Mouse (Mus musculus) forebrain, embryonic 13.5 days (tissue): ENCODE results near the gene Nipal1. TPM values are rescaled to one million over a fixed set of nuclear protein-coding genes. Genes with fewer than 3 reads are reported as not detected.
A peak's percentile ranks its signal among the peaks of the same experiment; 100 is the strongest.

Source experiments
- ATAC-seq: fragments of 200-750 bp; cut with Nextera tagmentation; 2 replicates; pipeline ENCODE4 v1.8.0; 2017
- H3K27ac ChIP-seq: fragments of 300-500 bp; sonication (generic); 2 replicates; pipeline ENCODE4 v1.5.1; 2015; ENCODE audit warnings: inconsistent platforms, mild to moderate bottlenecking, moderate library complexity
- H3K27me3 ChIP-seq: fragments of 300-500 bp; sonication (generic); 2 replicates; pipeline ENCODE4 v1.6.1; 2015; ENCODE audit warnings: mild to moderate bottlenecking, inconsistent platforms
- H3K36me3 ChIP-seq: fragments of 300-500 bp; sonication (generic); 2 replicates; pipeline ENCODE4 v1.6.1; 2015; ENCODE audit warnings: mild to moderate bottlenecking, inconsistent platforms; ENCODE audit not compliant: poor library complexity, severe bottlenecking
- H3K4me1 ChIP-seq: fragments of 300-500 bp; sonication (generic); 2 replicates; pipeline ENCODE4 v1.6.1; 2015; ENCODE audit warnings: inconsistent platforms
- H3K4me2 ChIP-seq: fragments of 300-500 bp; sonication (generic); 2 replicates; pipeline ENCODE4 v1.6.1; 2015; ENCODE audit warnings: inconsistent platforms, mild to moderate bottlenecking, moderate library complexity
- H3K4me3 ChIP-seq: fragments of 300-500 bp; sonication (generic); 2 replicates; pipeline ENCODE4 v1.5.1; 2015; ENCODE audit warnings: mild to moderate bottlenecking, inconsistent platforms
- H3K9ac ChIP-seq: fragments of 300-500 bp; sonication (generic); 2 replicates; pipeline ENCODE4 v1.6.1; 2015; ENCODE audit warnings: mild to moderate bottlenecking, inconsistent platforms
- H3K9me3 ChIP-seq: fragments of 300-500 bp; sonication (generic); replicated peaks from 2 replicates; pipeline ENCODE4 v1.6.1; 2016; ENCODE audit warnings: inconsistent platforms
- WGBS: fragments of 180-500 bp; shearing (Covaris S2); methylation state at CpG from one replicate; pipeline ENCODE4 v1.1.7; 2015; 5-methylcytosine and 5-hydroxymethylcytosine counted together
- polyA plus RNA-seq: library from polyadenylated mRNA; unstranded; fragments of >200 nt; fragmentation: Nextera tagmentation; extraction: Ambion mirVana; gene quantifications from 2 replicates; pipeline ENCODE4 v1.2.1, GENCODE M21; 2015

Nipal1 gene
- polyA plus RNA-seq, 1 experiment from 2014 or later = 0.36 TPM

DNA sequence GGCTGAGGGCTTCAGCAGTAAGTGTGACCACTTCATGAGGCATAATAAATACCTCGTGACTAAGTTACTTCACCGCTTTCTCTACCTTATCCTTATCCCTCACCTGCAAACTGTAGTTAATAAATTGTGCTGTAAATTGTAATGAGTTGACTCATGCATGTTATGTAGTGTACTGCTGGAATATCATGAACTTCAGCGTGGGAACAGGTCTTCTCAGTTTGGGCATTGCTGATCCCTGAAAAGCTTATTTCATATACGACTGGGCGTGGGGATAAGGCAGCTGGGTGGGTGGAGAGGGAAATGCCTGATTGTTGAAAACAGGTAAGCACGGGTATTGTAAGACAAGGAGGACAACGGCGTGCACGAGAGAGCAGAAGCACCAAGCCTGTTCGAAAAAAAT lies 599 bp upstream of the Nipal1 start:
- Histone ChIP-seq H3K9ac (0 out of 2 replicates have a peak overlapping the region, but pooled peaks have one; percentile 49), H3K27ac (no peak overlapping the region), H3K4me2 (peak overlapping the region; percentile 89), H3K36me3 (no peaks in the 10 kb centered on the region), H3K4me3 (peak overlapping the region; percentile 52), H3K4me1 (peaks cover 11% of the 10 kb centered on the region; the same call in 1 of the 2 replicates), H3K9me3 (no peaks in the 10 kb centered on the region), H3K27me3 (peaks cover 54% of the 10 kb centered on the region)
- WGBS = 26% methylated on average over 10 of the region's 10 CpGs
- ATAC-seq = no peak

GRCm38 (mm10) chr5:72647958-72648595 lies 482 bp downstream of the Nipal1 start:
- peak; percentile 69 for ATAC-seq
- WGBS = 8% methylated on average over 18 of the region's 18 CpGs
- H3K9ac ChIP-seq = peak overlapping the region; percentile 56; the same call in 1 of the 2 replicates
- no peaks in the 10 kb centered on the region for H3K9me3 ChIP-seq
- peak overlapping the region; percentile 89 for H3K4me2 ChIP-seq
- no peak overlapping the region for H3K27ac ChIP-seq
- peaks cover 54% of the 10 kb centered on the region for H3K27me3 ChIP-seq
- peak overlapping the region; percentile 52 for H3K4me3 ChIP-seq
- no peaks in the 10 kb centered on the region for H3K36me3 ChIP-seq
- peaks cover 11% of the 10 kb centered on the region; the same call in 1 of the 2 replicates for H3K4me1 ChIP-seq

GRCm38 (mm10) chr5:72648987-72649735 lies 1.6 kb downstream of the Nipal1 start:
- Histone ChIP-seq H3K36me3 (no peaks in the 10 kb centered on the region), H3K9ac (no peak overlapping the region), H3K4me1 (peaks cover 13% of the 10 kb centered on the region; the same call in 1 of the 2 replicates), H3K9me3 (no peaks in the 10 kb centered on the region), H3K4me2 (no peak overlapping the region), H3K4me3 (no peak overlapping the region), H3K27ac (no peak overlapping the region), H3K27me3 (peaks cover 54% of the 10 kb centered on the region)
- WGBS = 82% methylated on average over 9 of the region's 9 CpGs
- ATAC-seq = no peak

- no peak overlapping the region for H3K9ac ChIP-seq
- no peaks in the 10 kb centered on the region for H3K36me3 ChIP-seq
- no peak overlapping the region for H3K4me3 ChIP-seq
- H3K4me1 ChIP-seq = 0 out of 2 replicates have a peak, but pooled peaks cover 3% of the 10 kb centered on the region
- ATAC-seq = peak; percentile 70
- H3K9me3 ChIP-seq = no peaks in the 10 kb centered on the region
- 58% methylated on average over 10 of the region's 10 CpGs for WGBS
- H3K27me3 ChIP-seq = peaks cover 27% of the 10 kb centered on the region
- no peak overlapping the region for H3K27ac ChIP-seq
- no peak overlapping the region for H3K4me2 ChIP-seq
Observed at GRCm38 (mm10) chr5:72653068-72653674, 5.6 kb downstream of the Nipal1 start.

DNA sequence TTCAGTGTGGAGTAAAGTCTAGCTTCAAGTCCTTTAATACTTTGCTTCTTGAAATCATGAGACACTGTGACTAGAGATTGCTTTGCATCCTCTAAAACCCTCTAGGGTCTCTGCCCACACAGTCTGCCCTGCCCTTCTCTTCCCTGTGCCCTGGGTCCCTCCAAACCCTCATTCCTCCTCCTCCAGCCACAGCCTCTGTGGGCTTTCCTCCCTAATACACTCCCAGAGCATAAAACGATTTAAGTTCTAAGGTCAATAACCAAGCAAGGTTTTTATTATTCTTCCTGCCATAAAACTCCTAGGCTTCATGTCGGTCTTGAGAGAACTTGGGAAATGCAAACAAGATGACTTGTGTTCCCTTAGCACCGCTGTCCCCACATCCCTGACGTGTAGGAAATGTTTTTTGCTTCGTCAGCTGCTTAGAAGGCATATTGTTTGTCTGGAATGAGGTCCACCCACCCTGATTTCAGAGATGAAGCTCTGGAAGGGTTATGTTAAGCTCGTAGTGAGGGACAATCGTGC lies 8.7 kb downstream of the Nipal1 start:
- H3K4me2 ChIP-seq = no peak overlapping the region
- H3K9me3 ChIP-seq = no peaks in the 10 kb centered on the region
- H3K36me3 ChIP-seq = no peaks in the 10 kb centered on the region
- H3K27ac ChIP-seq = no peak overlapping the region
- ATAC-seq = no peak
- H3K9ac ChIP-seq = no peak overlapping the region
- no peak overlapping the region for H3K4me3 ChIP-seq
- 70% methylated on average over 7 of the region's 7 CpGs for WGBS
- 0 out of 2 replicates have a peak, but pooled peaks cover 2% of the 10 kb centered on the region for H3K4me1 ChIP-seq
- H3K27me3 ChIP-seq = 0 out of 2 replicates have a peak, but pooled peaks cover 3% of the 10 kb centered on the region

DNA sequence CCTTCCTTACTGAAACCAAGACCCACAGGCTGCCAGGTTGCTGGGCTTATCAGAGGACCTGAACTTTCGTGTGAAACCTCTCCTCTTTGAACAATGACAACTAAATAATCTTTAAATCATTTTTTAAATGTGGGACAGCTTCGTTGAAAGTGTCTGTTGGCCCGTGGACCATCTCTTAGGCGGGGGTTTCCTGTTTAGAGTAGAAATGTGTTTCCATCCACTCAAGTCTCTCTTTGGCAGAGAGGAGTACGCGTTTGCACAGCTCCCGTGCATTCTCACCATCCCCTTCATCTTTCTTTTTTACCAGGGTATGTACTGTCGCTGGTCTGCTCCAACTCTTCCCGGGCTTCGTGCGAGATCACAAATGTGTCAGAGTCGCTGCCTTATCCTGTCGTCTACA lies 10.8 kb downstream of the Nipal1 start:
- no peaks in the 10 kb centered on the region for H3K27me3 ChIP-seq
- no peaks in the 10 kb centered on the region for H3K36me3 ChIP-seq
- no peak overlapping the region for H3K27ac ChIP-seq
- no peak overlapping the region for H3K9ac ChIP-seq
- no peaks in the 10 kb centered on the region for H3K9me3 ChIP-seq
- H3K4me1 ChIP-seq = 0 out of 2 replicates have a peak, but pooled peaks cover 1% of the 10 kb centered on the region
- ATAC-seq = no peak
- 91% methylated on average over 13 of the region's 13 CpGs for WGBS
- H3K4me3 ChIP-seq = no peak overlapping the region
- H3K4me2 ChIP-seq = no peak overlapping the region

- no peaks in the 10 kb centered on the region for H3K36me3 ChIP-seq
- no peaks in the 10 kb centered on the region for H3K4me1 ChIP-seq
- no peak overlapping the region for H3K4me2 ChIP-seq
- no peak overlapping the region for H3K4me3 ChIP-seq
- H3K9me3 ChIP-seq = no peaks in the 10 kb centered on the region
- H3K27ac ChIP-seq = no peak overlapping the region
- no peaks in the 10 kb centered on the region for H3K27me3 ChIP-seq
- no peak overlapping the region for H3K9ac ChIP-seq
- WGBS = 91% methylated on average over 6 of the region's 6 CpGs
- ATAC-seq = no peak
Observed at GRCm38 (mm10) chr5:72661051-72661781, 13.6 kb downstream of the Nipal1 start.

- no peak overlapping the region for H3K9ac ChIP-seq
- 76% methylated on average over 5 of the region's 5 CpGs for WGBS
- no peaks in the 10 kb centered on the region for H3K9me3 ChIP-seq
- H3K36me3 ChIP-seq = no peaks in the 10 kb centered on the region
- H3K4me1 ChIP-seq = no peaks in the 10 kb centered on the region
- no peak overlapping the region for H3K27ac ChIP-seq
- no peak overlapping the region for H3K4me2 ChIP-seq
- no peak for ATAC-seq
- H3K4me3 ChIP-seq = no peak overlapping the region
- no peaks in the 10 kb centered on the region for H3K27me3 ChIP-seq
Observed at GRCm38 (mm10) chr5:72664126-72664525, 16.5 kb downstream of the Nipal1 start.

- Histone ChIP-seq H3K9me3 (no peaks in the 10 kb centered on the region), H3K36me3 (no peaks in the 10 kb centered on the region), H3K9ac (no peak overlapping the region), H3K4me1 (no peaks in the 10 kb centered on the region), H3K27me3 (no peaks in the 10 kb centered on the region), H3K4me2 (no peak overlapping the region), H3K4me3 (no peak overlapping the region), H3K27ac (no peak overlapping the region)
- 50% methylated on average over 3 of the region's 3 CpGs for WGBS
- ATAC-seq = no peak
Observed at GRCm38 (mm10) chr5:72664854-72665253, 17.3 kb downstream of the Nipal1 start.

GRCm38 (mm10) chr5:72665281-72665680 lies 17.7 kb downstream of the Nipal1 start:
- H3K4me2 ChIP-seq = no peak overlapping the region
- 30% methylated on average over 5 of the region's 5 CpGs for WGBS
- H3K9me3 ChIP-seq = no peaks in the 10 kb centered on the region
- ATAC-seq = no peak
- H3K4me1 ChIP-seq = no peaks in the 10 kb centered on the region
- no peaks in the 10 kb centered on the region for H3K27me3 ChIP-seq
- no peak overlapping the region for H3K4me3 ChIP-seq
- no peak overlapping the region for H3K27ac ChIP-seq
- no peak overlapping the region for H3K9ac ChIP-seq
- H3K36me3 ChIP-seq = no peaks in the 10 kb centered on the region

DNA sequence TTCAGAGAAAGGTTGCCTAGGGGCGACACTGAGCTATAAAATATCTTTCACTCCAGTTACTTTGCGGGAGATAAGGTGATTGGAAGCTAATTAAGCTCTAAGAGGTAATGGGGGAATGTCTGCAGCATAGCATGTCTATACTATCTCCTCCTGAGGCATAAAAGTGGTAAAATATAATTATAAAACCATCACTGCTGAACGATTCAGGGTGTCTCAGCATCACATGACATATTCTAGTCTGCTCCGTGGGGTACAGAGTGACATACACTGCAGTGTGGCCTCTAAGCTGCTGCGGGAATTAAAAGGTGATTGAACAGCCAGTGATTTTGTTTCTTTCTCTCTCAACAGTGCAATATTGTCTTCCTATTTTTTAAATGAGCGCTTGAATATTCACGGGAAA lies 18.8 kb downstream of the Nipal1 start:
- ATAC-seq = no peak
- Histone ChIP-seq H3K27me3 (no peaks in the 10 kb centered on the region), H3K9me3 (no peaks in the 10 kb centered on the region), H3K4me3 (no peak overlapping the region), H3K4me1 (peaks cover 7% of the 10 kb centered on the region), H3K9ac (no peak overlapping the region), H3K27ac (no peak overlapping the region), H3K4me2 (no peak overlapping the region), H3K36me3 (no peaks in the 10 kb centered on the region)
- 68% methylated on average over 7 of the region's 7 CpGs for WGBS
